Mouse (Mus musculus) ES-E14 (cell line): ENCODE data around the gene Zfp697. TPM values are rescaled to one million over a fixed set of nuclear protein-coding genes. Genes with fewer than 3 reads are reported as not detected.

Experiments
- DNase-seq: peaks from one replicate; pipeline ENCODE4 v3.0.0-alpha.2; 2013; ENCODE audit warnings: low read depth, low spot score
- H3K27ac ChIP-seq: 2 replicates; pipeline ENCODE4 v1.5.1; 2012; ENCODE audit warnings: low read depth, mild to moderate bottlenecking, low read length, moderate library complexity, mixed read lengths; ENCODE audit not compliant: poor library complexity, insufficient read depth, severe bottlenecking
- H3K36me3 ChIP-seq: 2 replicates; pipeline ENCODE4 v1.6.1; 2012; ENCODE audit warnings: mild to moderate bottlenecking, low read length, moderate library complexity, mixed read lengths; ENCODE audit not compliant: control insufficient read depth, poor library complexity, insufficient read depth, severe bottlenecking
- H3K4me1 ChIP-seq, 2 experiments: fragments of 150-350 bp in 1 of 2; sonication (generic) in 1 of 2; 2 replicates each; pipeline ENCODE4 v1.6.1; 2012; ENCODE audit warnings: low read length in 2 of 2, mild to moderate bottlenecking in 1 of 2, mixed read lengths in 1 of 2; ENCODE audit not compliant: control insufficient read depth in 2 of 2, insufficient read depth in 2 of 2, poor library complexity in 1 of 2
- H3K4me3 ChIP-seq, 2 experiments: fragments of 150-350 bp in 1 of 2; sonication (generic) in 1 of 2; 2 replicates each; pipeline ENCODE4 v1.5.1; 2012; ENCODE audit warnings: low read length in 2 of 2, low read depth in 1 of 2, mild to moderate bottlenecking in 1 of 2, mixed read lengths in 1 of 2; ENCODE audit not compliant: insufficient read depth in 1 of 2, poor library complexity in 1 of 2, severe bottlenecking in 1 of 2
- H3K9ac ChIP-seq: 2 replicates; pipeline ENCODE4 v1.6.1; 2012; ENCODE audit warnings: low read depth, mild to moderate bottlenecking, low read length, mixed read lengths; ENCODE audit not compliant: poor library complexity, insufficient read depth, severe bottlenecking
- H3K9me3 ChIP-seq: fragments of 150-350 bp; sonication (generic); 2 replicates; pipeline ENCODE4 v1.6.1; 2012; ENCODE audit warnings: low read depth, mild to moderate bottlenecking, low read length; ENCODE audit not compliant: control insufficient read depth, insufficient read depth
- CHD2 ChIP-seq: IDR thresholded peaks from 2 replicates; pipeline ENCODE4 v1.6.1; 2014; ENCODE audit warnings: mild to moderate bottlenecking, low read depth, low read length, inconsistent platforms
- HCFC1 ChIP-seq: IDR thresholded peaks from 2 replicates; pipeline ENCODE4 v1.6.1; 2012; ENCODE audit warnings: low read length, inconsistent platforms, borderline replicate concordance; ENCODE audit not compliant: insufficient read depth
- MAFK ChIP-seq: IDR thresholded peaks from 2 replicates; pipeline ENCODE4 v1.6.1; 2014; ENCODE audit warnings: mild to moderate bottlenecking, low read depth, low read length, inconsistent platforms; ENCODE audit not compliant: insufficient read depth
- ZC3H11A ChIP-seq: IDR thresholded peaks from 2 replicates; pipeline ENCODE4 v1.6.1; 2012; ENCODE audit warnings: low read depth, mild to moderate bottlenecking, inconsistent platforms, low read length, borderline replicate concordance
- ZNF384 ChIP-seq: IDR thresholded peaks from 2 replicates; pipeline ENCODE4 v1.6.1; 2012; ENCODE audit warnings: low read depth, low read length, inconsistent platforms
- in situ Hi-C, 2 experiments: fragments of 600-800 bp; cut with MboI; formaldehyde crosslinking; loops; one replicate each; pipeline ENCODE4 v1.15.1; 2025; ENCODE audit warnings: low sequenced_read_pairs in 2 of 2, inconsistent platforms in 1 of 2; ENCODE audit not compliant: unreplicated experiment in 2 of 2
- total RNA-seq: library from RNA; depleted of rRNA; stranded (reverse); fragments of 300-350 nt; gene quantifications from 2 replicates; pipeline ENCODE4 v1.2.3, GENCODE M21; 2012

The Zfp697 gene
- total RNA-seq, 1 experiment: 3.4 TPM

DNA sequence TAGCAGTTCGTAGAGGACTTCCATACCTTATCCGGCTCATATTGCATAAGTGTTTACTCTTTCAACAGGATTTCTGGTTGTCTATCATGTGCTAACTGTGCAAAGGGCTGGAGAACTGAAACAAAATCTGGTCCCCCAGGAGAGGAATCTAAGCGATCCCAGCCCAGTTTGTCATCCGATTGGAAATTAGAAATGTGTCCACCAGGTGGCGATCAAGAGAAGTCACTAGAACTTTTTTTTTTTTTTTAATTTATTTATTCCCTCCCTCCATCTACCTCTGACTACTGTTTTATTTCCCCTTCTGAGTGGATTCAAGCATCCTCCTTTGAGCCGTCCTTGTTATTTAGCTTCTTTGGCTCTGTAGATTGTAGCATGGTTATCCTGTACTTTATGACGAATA is 28.4 kb upstream of the Zfp697 start:
- in situ Hi-C loops: no loop called here
- H3K36me3 ChIP-seq: no peaks in the 10 kb centered on the region
- H3K4me3 ChIP-seq: no peak overlapping the region
- DNase-seq: peak; percentile 51
- no peak overlapping the region for H3K9ac ChIP-seq
- H3K27ac ChIP-seq: no peak overlapping the region
- TF ChIP-seq ZNF384: peak; percentile 98
- TF ChIP-seq HCFC1: no peak
- H3K9me3 ChIP-seq: no peaks in the 10 kb centered on the region
- peaks cover 10 to 13% of the 10 kb centered on the region in 2 experiments; a peak in 3 of 4 replicates for H3K4me1 ChIP-seq

DNA sequence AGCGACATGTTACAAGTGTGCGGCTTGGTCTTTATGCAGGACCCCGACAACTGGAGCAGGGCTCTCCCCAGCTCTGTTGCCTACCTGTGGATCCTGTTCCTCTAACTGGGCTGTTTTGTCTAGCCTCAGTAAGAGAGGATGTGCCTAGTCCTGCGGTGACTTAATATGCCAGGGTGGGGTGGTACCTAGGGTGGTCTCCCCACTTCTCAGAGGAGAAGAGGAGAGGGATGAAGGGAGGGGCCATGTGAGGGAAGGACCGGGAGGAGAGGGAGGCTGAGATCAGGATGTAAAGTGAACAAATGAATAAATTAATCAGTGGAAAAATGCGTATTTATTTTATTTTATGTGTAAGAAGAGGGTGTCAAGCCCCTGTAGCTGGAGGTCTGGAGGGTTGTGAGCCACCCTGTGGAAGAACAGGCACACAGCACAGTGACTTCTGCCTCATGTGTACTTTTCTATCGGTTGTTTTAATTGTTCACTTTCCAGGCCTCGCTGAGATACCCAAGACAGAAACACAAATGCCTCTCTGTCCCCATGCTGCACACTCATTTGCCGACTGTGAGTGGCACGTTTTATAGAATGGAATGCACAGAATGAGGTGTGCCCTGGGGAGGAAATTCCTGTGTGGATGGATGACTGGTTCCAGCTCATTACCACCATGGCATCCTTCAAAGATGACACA is 26.8 kb upstream of the Zfp697 start:
- Histone ChIP-seq H3K9ac (no peak overlapping the region), H3K27ac (no peak overlapping the region), H3K36me3 (no peaks in the 10 kb centered on the region), H3K9me3 (no peaks in the 10 kb centered on the region), H3K4me3 (no peak overlapping the region), H3K4me1 (0 out of 4 replicates have a peak, but pooled peaks cover 0 to 2% of the 10 kb centered on the region in 2 experiments)
- DNase-seq: no peak
- TF ChIP-seq MAFK (no peak), ZC3H11A (no peak), HCFC1 (no peak), CHD2 (no peak), ZNF384 (no peak)
- in situ Hi-C loops: no loop called here

GRCm38 (mm10) chr3:98356026-98356365 is 26.3 kb upstream of the Zfp697 start:
- no peak for DNase-seq
- Histone ChIP-seq H3K4me1 (0 out of 4 replicates have a peak, but pooled peaks cover 0 to 2% of the 10 kb centered on the region in 2 experiments), H3K36me3 (no peaks in the 10 kb centered on the region), H3K4me3 (no peak overlapping the region), H3K9me3 (no peaks in the 10 kb centered on the region), H3K27ac (no peak overlapping the region), H3K9ac (no peak overlapping the region)
- TF ChIP-seq ZC3H11A (no peak), MAFK (no peak), CHD2 (no peak), HCFC1 (no peak), ZNF384 (no peak)
- in situ Hi-C loops: no loop called here

DNA sequence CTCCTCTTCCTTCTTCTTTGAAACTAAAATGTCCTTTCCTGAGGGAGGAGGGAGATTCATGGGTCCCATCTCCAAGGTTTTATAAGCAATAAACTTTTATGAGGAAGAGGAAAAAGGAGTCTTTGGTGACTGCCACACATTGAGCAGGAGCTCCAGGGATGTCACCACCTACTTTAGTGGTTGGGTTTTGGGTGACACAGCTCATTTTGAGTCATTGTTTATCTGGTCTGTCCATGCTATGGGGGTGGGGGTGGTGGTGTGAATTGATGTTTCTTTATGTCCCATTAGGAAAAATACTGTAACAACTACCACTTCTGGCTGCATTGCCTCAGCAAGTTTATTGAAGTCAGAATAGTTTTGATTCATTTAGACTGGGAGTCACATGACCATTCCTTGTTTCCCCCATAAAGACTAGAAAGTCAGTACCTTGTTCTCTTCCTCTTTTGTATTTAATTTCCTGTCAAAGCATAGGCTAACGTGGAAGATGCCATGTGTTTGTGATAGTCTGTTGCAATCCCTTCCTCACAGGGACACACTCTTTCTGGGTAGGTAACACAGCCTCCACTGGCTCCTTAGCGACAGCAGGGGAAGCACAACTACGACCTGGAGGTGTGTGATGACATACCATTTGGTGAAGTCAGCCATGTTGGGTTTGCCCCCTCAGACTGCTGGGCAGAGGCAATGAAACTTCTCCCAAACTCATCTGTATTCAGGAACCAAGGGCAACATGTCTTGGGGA is 25.5 kb upstream of the Zfp697 start:
- no peak overlapping the region for H3K9ac ChIP-seq
- no peak overlapping the region for H3K27ac ChIP-seq
- no peaks in the 10 kb centered on the region for H3K36me3 ChIP-seq
- H3K4me1 ChIP-seq: 0 out of 4 replicates have a peak, but pooled peaks cover 0 to 2% of the 10 kb centered on the region in 2 experiments
- H3K9me3 ChIP-seq: no peaks in the 10 kb centered on the region
- TF ChIP-seq HCFC1 (no peak), CHD2 (no peak)
- H3K4me3 ChIP-seq: no peak overlapping the region
- in situ Hi-C loops: no loop called here
- no peak for DNase-seq
